Mouse (Mus musculus): ENCODE measurements around the gene Lypd6b.

DNA sequence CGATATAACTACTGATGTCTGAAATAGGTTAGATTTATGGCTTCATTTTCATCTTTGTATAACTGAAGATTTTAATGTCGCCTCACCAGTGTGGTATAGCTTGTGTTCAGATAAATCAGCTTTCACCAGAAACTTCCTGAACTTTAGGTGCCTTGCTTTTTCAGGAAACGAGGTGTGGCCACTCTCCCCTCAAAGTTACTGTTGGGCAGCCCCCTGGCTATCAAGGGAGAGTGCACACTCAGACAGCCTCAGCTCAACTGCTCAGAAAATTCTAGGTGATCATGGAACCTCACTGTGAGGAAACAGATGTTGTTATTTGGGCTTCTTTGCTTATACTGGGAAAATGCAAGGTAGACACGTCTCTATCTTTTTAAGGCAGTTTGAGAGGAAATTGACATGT lies 25.7 kb downstream of the Lypd6b start:
- TF ChIP-seq CTCF (IDR thresholded peaks at IDR 0.05; ENCODE audit: low read depth) (no peak), EP300 (IDR thresholded peaks at IDR 0.05; ENCODE audit: low read depth) (no peak)

All from liver, embryonic 14.5 days (tissue).